Mouse (Mus musculus): ENCODE results near the gene Scrn2. TPM values are rescaled to one million over a fixed set of nuclear protein-coding genes. Genes with fewer than 3 reads are reported as not detected.

The Scrn2 gene
- total and polyA plus RNA-seq, 3 experiments: 14.8 to 26.7 TPM; not detected in 1

DNA sequence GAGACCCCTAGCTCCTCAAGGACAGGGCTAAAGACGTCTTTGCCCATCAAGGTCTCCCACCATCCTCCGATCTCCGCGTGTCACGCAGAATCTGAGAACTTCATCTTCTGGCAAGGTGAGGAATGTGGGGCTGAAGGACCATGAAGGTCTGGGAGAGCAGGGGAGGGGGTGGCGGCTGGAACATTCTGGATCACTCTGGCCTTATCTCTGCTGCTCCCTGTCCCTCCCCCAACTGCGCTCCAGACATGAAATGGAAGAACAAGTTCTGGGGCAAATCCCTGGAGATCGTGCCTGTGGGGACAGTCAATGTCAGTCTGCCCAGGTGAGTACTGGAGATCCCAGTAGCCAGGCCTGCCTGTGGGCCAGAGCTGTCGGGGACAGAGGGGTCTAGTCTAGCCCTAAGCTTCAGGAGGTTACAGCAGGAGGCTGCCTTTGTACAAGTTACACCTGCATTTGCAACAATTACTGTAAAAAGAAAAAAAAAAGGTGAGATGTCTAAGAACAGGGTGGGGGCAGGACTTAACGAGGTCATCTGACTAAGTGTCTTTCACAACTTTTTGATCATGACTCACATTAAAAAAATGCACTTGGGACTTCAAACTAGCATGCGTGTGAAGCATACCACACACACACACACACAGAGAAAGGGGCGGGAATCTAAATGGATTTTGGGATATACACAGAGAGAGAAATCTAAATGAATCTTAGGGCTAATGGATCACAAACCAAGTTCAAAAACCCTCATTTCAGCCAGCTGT is 36.0 kb downstream of the Scrn2 start:
- Histone ChIP-seq H3K27me3 (ENCODE audit: control insufficient read depth in 1 of 2, insufficient read depth in 2 of 2, low read length in 2 of 2) (no peaks in the 10 kb centered on the region), H3K27ac (ENCODE audit: control insufficient read depth, low read depth, low read length) (no peak overlapping the region), H3K79me2 (ENCODE audit: control insufficient read depth, insufficient read depth, low read length, poor library complexity) (no peaks in the 10 kb centered on the region), H3K36me3 (ENCODE audit: control insufficient read depth in 1 of 2, insufficient read depth in 2 of 2, low read length in 2 of 2) (no peaks in the 10 kb centered on the region; a peak in 2 of 4 replicates), H3K9ac (ENCODE audit: control insufficient read depth, low read depth, low read length, poor library complexity, severe bottlenecking) (no peak overlapping the region), H3K4me1 (ENCODE audit: control insufficient read depth in 1 of 2, insufficient read depth in 2 of 2, low read length in 2 of 2) (no peaks in the 10 kb centered on the region), H3K4me3 (ENCODE audit: control insufficient read depth in 1 of 2, insufficient read depth in 1 of 2, low read depth in 2 of 2, low read length in 2 of 2) (no peak overlapping the region), H3K9me3 (replicated peaks; ENCODE audit: insufficient read depth, low read length) (no peaks in the 10 kb centered on the region)
- DNase-seq (ENCODE audit: low read depth, low spot score): no peak
- TF ChIP-seq BHLHE40 (IDR thresholded peaks at IDR 0.05; ENCODE audit: borderline replicate concordance, low read depth, low read length) (no peak), CHD1 (IDR thresholded peaks at IDR 0.05; ENCODE audit: low read depth, low read length) (no peak), ELF1 (IDR thresholded peaks at IDR 0.05; ENCODE audit: low read depth, low read length) (no peak), RAD21 (IDR thresholded peaks at IDR 0.05; ENCODE audit: low read depth, low read length) (no peak), MAX (IDR thresholded peaks at IDR 0.05; ENCODE audit: low read length) (no peak), E2F4 (IDR thresholded peaks at IDR 0.05; ENCODE audit: borderline replicate concordance, low read depth, low read length) (no peak), TAL1 (IDR thresholded peaks at IDR 0.05; ENCODE audit: low read length) (no peak), MYC (IDR thresholded peaks at IDR 0.05; ENCODE audit: low read depth, low read length) (no peak), MYB (IDR thresholded peaks at IDR 0.05; ENCODE audit: low read depth, low read length) (no peak), MAFK (IDR thresholded peaks at IDR 0.05; ENCODE audit: borderline replicate concordance, low read depth, low read length) (no peak), POLR2A (IDR thresholded peaks at IDR 0.05; ENCODE audit: control insufficient read depth in 1 of 2, insufficient read depth in 1 of 2, low read depth in 1 of 2, low read length in 2 of 2, poor library complexity in 1 of 2) (no peak)

DNA sequence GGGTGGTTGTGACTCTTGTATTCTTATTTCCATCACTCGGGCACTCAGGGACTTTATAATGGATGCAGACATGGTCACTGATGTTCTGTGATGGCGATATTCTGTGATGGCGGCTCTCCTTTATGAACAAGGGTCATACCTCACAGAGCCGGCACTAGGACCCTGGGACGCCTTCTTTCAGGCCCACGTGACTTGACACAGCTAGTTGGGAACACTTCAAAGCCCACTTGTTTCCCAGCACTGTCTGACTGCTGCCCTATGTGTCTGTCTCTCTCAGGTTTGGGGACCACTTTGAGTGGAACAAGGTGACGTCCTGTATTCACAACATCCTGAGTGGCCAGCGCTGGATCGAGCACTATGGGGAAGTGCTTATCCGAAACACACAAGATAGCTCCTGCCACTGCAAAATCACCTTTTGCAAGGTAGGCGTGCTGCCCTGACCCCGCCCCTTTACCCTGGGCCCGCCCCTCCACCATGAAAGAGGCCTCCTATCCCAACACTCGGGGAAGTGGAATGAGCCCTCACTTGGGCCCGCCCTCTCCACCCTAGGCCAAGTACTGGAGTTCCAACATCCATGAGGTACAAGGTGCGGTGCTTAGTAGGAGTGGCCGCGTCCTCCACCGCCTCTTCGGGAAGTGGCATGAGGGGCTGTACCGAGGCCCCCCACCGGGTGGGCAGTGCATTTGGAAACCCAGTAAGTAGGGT is 37.1 kb downstream of the Scrn2 start:
- no peaks in the 10 kb centered on the region for H3K4me1 ChIP-seq (ENCODE audit: control insufficient read depth in 1 of 2, insufficient read depth in 2 of 2, low read length in 2 of 2)
- no peak overlapping the region for H3K9ac ChIP-seq (ENCODE audit: control insufficient read depth, low read depth, low read length, poor library complexity, severe bottlenecking)
- no peaks in the 10 kb centered on the region for H3K27me3 ChIP-seq (ENCODE audit: control insufficient read depth in 1 of 2, insufficient read depth in 2 of 2, low read length in 2 of 2)
- H3K79me2 ChIP-seq (ENCODE audit: control insufficient read depth, insufficient read depth, low read length, poor library complexity): no peaks in the 10 kb centered on the region
- H3K4me3 ChIP-seq (ENCODE audit: control insufficient read depth in 1 of 2, insufficient read depth in 1 of 2, low read depth in 2 of 2, low read length in 2 of 2): no peak overlapping the region
- no peak overlapping the region for H3K27ac ChIP-seq (ENCODE audit: control insufficient read depth, low read depth, low read length)
- no peaks in the 10 kb centered on the region for H3K9me3 ChIP-seq (replicated peaks; ENCODE audit: insufficient read depth, low read length)
- TF ChIP-seq RCOR1 (IDR thresholded peaks at IDR 0.05; ENCODE audit: low read depth, low read length) (no peak), KAT2A (conservative IDR thresholded peaks at IDR 0.05; ENCODE audit: low read depth, low read length) (no peak), ZKSCAN1 (IDR thresholded peaks at IDR 0.05; ENCODE audit: low read depth, low read length) (no peak), TCF12 (IDR thresholded peaks at IDR 0.05; ENCODE audit: low read depth, low read length) (no peak), CTCF (IDR thresholded peaks at IDR 0.05 in 2 of 3, conservative IDR thresholded peaks at IDR 0.05 in 1 of 3; ENCODE audit: control insufficient read depth in 1 of 3, insufficient read depth in 1 of 3, low read depth in 2 of 3, low read length in 3 of 3, poor library complexity in 1 of 3, severe bottlenecking in 1 of 3) (no peak), E2F4 (IDR thresholded peaks at IDR 0.05; ENCODE audit: borderline replicate concordance, low read depth, low read length) (no peak), USF2 (IDR thresholded peaks at IDR 0.05; ENCODE audit: borderline replicate concordance in 1 of 2, insufficient read depth in 1 of 2, low read depth in 1 of 2, low read length in 2 of 2) (no peak), MAFK (IDR thresholded peaks at IDR 0.05; ENCODE audit: borderline replicate concordance, low read depth, low read length) (no peak), TBP (IDR thresholded peaks at IDR 0.05; ENCODE audit: low read depth, low read length) (no peak), MYB (IDR thresholded peaks at IDR 0.05; ENCODE audit: low read depth, low read length) (no peak), SIN3A (IDR thresholded peaks at IDR 0.05; ENCODE audit: low read length) (no peak), POLR2AphosphoS5 (IDR thresholded peaks at IDR 0.05; ENCODE audit: borderline replicate concordance, low read depth, low read length) (no peak), USF1 (IDR thresholded peaks at IDR 0.05; ENCODE audit: low read depth, low read length) (no peak), TAL1 (IDR thresholded peaks at IDR 0.05; ENCODE audit: low read length) (no peak)
- DNase-seq (ENCODE audit: low read depth, low spot score): no peak
- no peaks in the 10 kb centered on the region; a peak in 2 of 4 replicates for H3K36me3 ChIP-seq (ENCODE audit: control insufficient read depth in 1 of 2, insufficient read depth in 2 of 2, low read length in 2 of 2)

Measured in MEL (cell line).